Mouse (Mus musculus) spleen, adult 10 weeks (tissue): ENCODE measurements around the gene Rap1gap2. TPM values are rescaled to one million over a fixed set of nuclear protein-coding genes. Genes with fewer than 3 reads are reported as not detected.

Source experiments
- polyA plus RNA-seq: library from polyadenylated mRNA; stranded (reverse); fragments of 350-450 nt; fragmentation: Illumina TruSeq; extraction: RNeasy Lipid Tissue Mini Kit (QIAGEN cat#74804); gene quantifications from one replicate; pipeline ENCODE4 v1.2.3, GENCODE M21; 2015; ENCODE audit warnings: low replicate concordance; ENCODE audit not compliant: insufficient read depth

Rap1gap2 gene
- 13.5 TPM for polyA plus RNA-seq

DNA sequence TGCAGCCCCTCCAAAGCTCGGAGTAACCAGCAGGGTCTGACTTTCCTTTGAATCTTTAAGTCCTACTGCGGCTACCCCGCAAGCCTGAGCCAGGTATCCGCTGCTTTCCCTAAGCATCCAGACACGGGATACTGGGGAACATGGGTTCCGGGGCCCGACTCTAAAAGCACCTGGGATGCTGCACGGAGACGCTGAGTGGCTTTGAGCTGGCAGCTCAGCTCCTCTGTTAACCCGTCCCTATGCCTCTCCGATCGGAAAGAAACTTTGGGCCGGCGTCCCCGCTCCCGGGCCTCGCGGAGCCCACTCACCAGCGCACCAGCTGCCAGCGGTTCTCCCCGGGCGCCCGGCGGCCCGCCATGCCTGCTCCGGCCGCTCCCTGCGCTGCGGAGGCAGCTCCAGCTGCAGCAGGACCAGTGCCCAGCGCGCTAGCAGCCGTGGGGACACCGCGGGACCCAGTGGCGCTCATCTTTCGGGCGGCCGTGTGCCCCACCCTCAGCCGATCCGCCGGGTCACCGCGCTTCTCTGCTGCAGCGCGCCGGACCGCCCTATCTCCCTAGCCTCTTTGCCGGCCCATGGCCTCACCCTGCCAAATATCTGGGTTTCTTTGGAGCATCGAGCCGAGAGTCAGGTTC is at the start of gene Rap1gap2:
TSS of gene Rap1gap2 (minus strand) at position 371 of the 632 bp plus-strand sequence.

DNA sequence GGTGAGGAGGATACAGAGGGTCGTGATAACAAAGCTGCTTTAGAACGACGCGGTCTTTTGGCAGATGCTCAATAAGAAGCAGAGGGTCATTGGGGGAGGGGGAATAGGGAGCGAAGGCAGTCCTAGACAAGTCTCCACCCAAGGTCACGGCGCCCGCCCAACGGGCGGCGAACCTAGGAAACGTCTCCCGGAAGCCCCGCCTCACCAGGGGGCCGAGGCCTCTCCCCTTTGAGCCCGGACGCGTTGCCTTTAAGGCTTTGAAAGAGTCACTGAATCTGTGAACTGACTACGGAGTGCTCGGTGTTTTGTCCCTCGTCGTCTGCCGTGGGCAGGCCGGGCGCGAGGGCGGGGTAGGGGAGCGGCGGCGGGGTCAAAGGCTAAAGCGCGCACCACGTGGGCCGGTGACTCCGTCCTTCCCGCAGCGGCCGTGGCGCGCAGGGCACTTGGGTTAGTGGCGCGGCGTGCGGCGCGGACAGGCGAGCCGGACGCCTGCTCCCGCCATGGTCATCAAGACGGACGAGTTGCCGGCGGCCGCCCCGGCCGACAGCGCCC is 38.5 kb upstream of the Rap1gap2 start, which contains the start of gene Cluh:
TSS of gene Cluh (plus strand) at position 401 of the 552 bp plus-strand sequence.

GRCm38 (mm10) chr11:74619201-74619955 is 8.7 kb upstream of the Rap1gap2 start, which contains the start of gene Ccdc92b:
Gene Ccdc92b, plus strand, starts transcription at chr11:74619605.

GRCm38 (mm10) chr11:74361769-74362168 is 248.9 kb downstream of the Rap1gap2 start, which contains the start of gene Olfr412:
Gene Olfr412, plus strand, starts transcription at chr11:74362069.

DNA sequence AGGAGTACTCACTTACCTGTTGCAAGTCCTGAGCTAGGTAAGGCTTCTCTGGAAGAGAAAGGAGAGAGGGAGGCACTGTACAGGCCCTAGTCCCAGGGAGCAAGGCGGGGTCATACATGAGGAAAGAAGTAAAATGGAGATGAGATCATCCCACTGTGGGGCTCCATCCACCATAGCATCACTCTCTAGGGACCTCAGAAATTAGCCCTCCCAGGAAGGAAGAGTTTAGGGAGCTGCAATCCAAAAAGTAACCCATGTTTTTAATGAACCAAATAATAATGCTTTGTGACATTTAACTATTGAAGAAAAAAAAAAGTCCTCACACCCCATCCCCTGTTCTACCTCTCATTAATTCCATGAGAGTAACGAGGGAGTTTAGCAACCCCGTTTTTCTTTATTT is 258.2 kb downstream of the Rap1gap2 start, which contains the start of gene Olfr411:
TSS of gene Olfr411 (minus strand) at position 101 of the 400 bp plus-strand sequence.

DNA sequence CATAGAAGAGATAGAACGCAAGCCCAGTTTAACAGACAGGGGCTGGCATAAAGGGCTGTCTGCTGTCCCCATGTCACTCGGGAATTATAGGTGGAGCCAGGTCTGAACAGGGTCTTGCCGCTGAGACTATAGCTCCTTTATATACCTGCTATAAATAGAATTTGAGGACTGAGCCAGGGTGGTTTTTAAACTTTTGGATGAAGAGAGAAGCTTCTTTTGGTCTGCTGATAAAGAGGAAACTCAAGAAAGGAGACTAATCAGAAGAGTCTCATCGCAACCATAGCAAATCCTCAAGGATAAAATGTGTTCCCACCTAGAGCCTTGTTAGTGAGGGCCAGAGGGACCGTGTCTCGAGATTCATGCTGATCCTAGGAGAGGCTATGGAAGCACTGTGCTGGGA is 272.8 kb downstream of the Rap1gap2 start, which contains the start of gene Olfr410:
TSS of gene Olfr410 (minus strand) at position 101 of the 400 bp plus-strand sequence.

Other genes with a start within 250 kb of the Rap1gap2 start
- not detected for gene Olfr412, start 248.8 kb downstream of the Rap1gap2 start, polyA plus RNA-seq
- gene Ccdc92b, start 8.7 kb upstream of the Rap1gap2 start, polyA plus RNA-seq: 2.5 TPM
- 14.8 TPM for gene Cluh, start 38.6 kb upstream of the Rap1gap2 start, polyA plus RNA-seq
- gene Pafah1b1, start 113.8 kb upstream of the Rap1gap2 start, polyA plus RNA-seq: 187 TPM
- 25.5 TPM for gene Mettl16, start 159.9 kb upstream of the Rap1gap2 start, polyA plus RNA-seq
- 9.4 TPM for gene Mnt, start 220.0 kb upstream of the Rap1gap2 start, polyA plus RNA-seq